Mouse (Mus musculus): ENCODE data around the gene Bloc1s1. TPM values are rescaled to one million over a fixed set of nuclear protein-coding genes. Genes with fewer than 3 reads are reported as not detected.

Bloc1s1 gene
- 100 to 1,000 TPM; 177 to 191 TPM for total RNA-seq (2021)
- long read RNA-seq, experiment 1, transcript Bloc1s1-201 (4 exons, 550 nt), result major isoform, 25 of 28 reads
- long read RNA-seq, experiment 1, partial matches to known transcripts, result 2 of 28 reads
- long read RNA-seq, experiment 1, other reads (novel, unspliced or antisense), result 1 of 28 reads
- long read RNA-seq, experiment 2, transcript Bloc1s1-201 (4 exons, 550 nt), result major isoform, 95 of 107 reads
- long read RNA-seq, experiment 2, partial matches to known transcripts, result 10 of 107 reads
- long read RNA-seq, experiment 2, other reads (novel, unspliced or antisense), result 2 of 107 reads

DNA sequence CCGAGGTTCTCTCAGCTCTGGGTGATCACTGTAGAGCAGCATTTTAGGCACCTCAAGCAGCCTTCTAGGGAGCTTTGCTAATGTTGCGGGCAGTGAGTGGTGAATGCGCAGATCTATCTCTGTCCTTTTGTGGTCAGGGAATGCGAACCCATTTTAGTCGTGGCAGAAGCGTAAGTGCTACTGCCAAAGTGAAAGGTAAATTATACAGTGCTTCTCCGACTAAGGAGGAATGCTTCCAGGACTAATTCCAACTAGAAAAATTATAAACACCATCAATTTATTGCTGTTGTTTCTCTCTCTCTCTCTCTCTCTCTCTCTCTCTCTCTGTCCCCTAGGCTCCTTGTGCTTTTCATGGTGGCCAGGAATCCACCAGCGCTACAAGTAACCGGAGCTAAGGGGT, at the start of gene Bloc1s1:
TSS of gene Bloc1s1 (minus strand) at position 101 of the 400 bp plus-strand sequence.
- DNase-seq (ENCODE audit: low spot score in 2 of 2), result no peak

DNA sequence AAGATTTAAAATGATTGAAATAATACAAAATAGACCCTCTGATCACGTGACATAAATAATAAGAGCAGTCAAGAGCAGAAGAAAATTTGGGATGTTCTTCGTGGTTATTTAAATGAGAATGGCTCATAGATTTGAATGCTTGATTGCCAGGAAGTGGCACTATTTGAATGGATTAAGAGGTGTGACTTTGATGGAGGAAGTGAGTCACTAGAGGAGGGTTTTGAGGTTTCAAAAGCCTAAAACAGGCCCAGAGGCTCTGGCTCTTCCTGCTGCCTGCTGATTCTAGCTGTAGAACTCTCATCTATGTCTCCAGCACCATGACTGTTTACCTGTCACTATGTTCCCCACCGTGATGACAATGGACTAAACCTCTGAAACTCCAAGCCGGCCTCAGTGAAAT, 49.0 kb upstream of the Bloc1s1 start:
- DNase-seq (ENCODE audit: low spot score in 2 of 2), result no peak

DNA sequence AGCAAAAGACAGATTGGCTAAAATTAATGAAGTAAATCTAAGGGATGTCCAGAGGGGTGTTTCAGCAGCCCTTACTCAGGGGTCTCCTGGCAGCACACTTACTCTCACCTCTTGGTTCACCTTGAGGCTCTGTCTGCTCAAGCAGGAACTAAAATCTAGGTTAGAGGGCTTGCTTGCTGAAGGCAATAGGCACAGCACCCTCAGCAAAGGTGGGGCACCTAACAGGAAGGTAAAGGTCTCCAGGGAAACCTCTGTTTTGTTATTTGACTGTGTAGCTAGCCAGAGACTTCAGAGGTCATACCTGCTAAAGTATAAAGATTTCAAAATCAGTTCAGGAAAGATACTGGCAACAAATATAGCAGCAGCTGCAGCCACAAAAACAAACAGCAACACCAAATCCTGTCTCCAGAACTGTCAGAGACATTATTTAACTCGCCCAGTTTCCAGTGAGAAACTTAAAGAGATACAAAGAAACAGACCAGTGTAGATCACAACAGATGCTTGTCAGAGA, 47.0 kb upstream of the Bloc1s1 start:
- no peak for DNase-seq (ENCODE audit: low spot score in 2 of 2)

DNA sequence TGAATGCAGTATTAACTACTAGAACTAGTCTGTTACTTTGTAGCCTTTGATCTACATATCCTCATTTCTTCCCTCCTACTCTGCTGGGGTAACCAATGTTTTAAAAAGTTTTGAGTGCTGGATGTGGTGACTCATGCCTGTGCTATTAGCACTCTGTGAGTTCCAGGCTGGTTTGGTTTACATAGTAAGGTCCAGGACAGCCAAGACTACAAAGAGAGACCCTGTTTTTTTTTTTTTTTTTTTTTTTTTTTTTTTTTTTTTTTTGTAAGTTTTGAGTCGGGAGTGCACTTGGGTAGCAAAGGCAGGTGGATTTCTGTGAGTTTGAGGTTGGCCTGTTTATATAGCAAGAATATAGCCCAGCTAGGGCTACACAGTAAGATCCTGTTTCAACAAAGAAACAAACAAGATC, 44.5 kb upstream of the Bloc1s1 start:
- no peak for DNase-seq (ENCODE audit: low spot score in 2 of 2)

DNA sequence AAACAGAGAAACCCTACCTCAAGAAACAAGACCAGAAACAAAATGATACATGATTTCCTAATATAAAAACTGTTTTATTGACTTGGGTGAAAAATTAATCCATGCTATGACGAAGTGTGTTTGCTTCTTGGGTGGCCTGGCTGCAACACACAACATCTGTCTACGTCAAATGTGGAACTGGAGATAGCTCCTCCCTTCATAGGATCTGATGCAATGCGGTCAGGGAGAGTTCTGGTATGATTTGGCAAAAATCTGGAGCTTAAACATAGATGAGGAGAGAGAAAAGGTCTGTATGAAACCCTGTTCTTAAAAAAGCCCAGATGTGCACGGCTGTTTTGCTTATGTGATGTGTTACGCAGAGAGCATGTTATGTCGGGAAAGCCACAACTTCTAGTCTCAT, 42.0 kb upstream of the Bloc1s1 start:
- no peak for DNase-seq (ENCODE audit: low spot score in 2 of 2)

DNA sequence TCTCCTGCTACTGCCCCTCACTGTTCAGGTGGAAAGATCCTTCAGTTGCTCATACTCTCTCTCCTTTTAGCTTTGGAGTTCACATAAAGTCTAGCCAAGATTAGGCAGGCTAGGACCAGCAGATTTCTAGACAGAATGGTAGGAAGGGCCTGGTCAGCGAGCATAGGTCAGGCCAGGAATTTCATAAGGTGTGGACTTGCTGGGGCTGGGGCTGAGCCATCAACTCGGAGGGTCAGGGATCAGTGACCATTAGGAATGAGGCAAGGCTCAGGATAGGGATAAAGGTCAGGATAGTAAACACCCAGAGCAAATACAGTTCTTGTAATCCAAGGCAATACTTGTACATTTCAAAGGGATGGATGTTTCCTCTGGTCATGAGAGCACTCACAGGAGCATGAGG, 41.1 kb upstream of the Bloc1s1 start:
- DNase-seq (ENCODE audit: low spot score in 2 of 2), result no peak

DNA sequence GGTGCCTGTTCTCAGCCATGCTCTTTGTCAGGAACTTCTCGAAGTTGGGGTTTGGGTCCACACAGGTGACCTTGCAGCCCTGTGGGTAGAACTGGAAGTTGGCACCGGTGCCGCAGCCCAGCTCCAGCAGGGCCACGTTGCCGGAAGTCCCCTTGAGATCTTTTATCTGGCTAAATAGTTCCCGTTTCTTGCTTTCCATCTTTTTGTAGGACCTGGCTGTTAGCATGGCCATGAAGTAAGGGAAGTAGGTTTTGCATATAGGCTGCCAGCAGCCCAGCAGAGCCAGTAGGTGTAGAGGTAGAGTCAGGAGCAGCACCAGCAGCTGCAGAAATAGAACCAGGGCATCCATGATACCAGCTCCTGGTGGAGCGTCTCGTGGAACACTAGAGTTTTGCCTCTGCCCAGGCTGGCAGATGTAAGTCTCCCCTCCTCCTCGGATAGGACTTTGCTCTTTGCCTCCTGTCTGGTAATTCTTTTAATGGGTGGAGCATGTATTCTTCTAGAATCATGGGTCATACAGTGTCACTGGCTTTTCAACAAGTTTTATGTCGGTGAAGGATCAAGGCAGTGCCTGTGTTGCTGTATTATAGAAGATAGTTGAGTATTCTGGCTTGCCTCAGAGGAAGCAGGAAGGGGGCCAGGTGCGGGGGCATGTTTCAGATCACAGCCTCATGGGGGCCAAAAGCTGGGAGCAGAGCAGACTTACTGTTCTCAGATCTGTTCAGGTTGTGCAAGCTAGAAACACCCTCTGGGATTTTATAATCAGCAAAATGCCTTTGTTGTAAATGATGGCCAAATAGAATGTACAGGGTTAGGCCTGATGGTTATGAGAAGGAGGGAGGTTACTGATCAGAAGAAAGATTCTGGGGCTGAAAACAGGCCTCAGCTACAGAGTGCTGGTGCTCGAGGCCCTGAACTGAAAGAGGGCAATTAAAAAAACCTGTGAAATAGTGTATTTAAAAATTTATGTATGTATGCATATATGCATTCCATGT, 37.1 kb upstream of the Bloc1s1 start, which contains the start of gene Mettl7b:
TSS of gene Mettl7b (minus strand) at position 399 of the 995 bp plus-strand sequence.
- DNase-seq (ENCODE audit: low spot score in 2 of 2), result no peak

DNA sequence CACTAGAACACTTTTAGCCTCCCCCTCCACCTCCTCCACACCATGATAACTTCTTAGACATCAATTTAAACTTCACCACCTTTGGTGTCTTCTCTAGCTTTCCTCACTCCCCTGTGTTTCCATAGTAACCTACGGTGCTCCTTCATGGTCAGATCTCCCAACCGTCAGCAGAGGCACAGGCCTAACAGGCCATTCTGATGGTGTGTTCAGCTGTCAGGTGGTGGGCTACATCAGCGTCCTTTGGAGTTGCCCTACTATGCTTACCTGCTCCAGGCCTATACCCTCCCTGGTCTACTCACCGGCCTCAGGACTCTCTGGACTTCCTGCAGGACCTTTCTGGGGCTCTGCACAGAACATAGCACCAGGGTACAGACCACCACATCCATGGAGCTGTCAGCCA, 36.3 kb upstream of the Bloc1s1 start:
- no peak for DNase-seq (ENCODE audit: low spot score in 2 of 2)

DNA sequence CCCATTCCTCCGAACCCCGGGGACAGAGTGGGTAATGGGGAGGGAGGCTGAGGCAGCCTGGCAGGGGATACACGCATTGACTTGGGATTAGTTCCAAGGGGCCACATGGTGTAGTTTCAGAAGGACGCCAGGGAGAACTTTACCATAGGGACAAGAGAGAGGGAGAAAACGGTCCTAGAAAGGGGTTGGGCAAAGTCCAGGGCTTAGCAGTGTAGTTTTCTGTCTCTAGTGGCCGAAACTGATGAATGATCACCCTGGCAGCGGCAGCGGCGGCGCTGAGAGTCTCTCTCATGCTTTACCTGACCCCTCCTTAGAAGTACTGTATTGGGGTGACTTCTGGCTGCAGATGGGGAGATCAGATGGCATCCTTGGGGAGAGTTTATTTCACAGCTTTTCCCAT, 34.5 kb upstream of the Bloc1s1 start:
- DNase-seq (ENCODE audit: low spot score in 2 of 2), result no peak

DNA sequence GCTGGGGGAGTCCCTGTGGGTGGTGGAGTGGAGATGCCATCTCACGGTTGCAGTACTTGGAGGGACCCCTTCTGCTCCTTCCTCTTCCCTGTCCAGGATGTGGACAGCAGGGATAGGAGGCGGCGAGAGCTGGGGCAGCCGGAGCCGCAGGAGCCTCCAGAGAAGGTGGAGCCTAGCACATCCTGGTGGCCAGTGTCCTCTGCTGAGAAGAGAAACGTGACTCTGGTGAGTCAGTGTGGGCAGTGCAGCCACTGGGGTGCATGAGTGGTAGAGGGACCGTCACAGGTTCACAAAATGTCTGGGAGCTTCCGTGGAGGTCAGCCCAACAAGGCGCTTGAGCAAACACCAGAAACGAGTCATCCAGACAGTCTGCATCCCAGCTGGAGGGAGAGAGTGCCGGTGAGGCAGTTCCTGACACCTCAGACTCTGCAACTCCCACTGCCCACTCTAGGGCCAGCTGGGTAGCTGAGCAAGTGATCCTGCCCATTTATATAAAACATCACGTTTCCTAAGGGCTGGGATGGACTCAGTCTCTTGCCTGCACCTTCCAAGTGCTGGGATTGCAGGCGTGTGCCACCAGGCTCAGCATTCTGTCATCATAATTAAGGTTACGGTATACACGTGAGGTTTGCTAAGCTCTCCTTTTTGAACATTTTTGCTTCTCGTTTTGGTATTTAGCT, 26.5 kb upstream of the Bloc1s1 start:
- no peak for DNase-seq (ENCODE audit: low spot score in 2 of 2)

DNA sequence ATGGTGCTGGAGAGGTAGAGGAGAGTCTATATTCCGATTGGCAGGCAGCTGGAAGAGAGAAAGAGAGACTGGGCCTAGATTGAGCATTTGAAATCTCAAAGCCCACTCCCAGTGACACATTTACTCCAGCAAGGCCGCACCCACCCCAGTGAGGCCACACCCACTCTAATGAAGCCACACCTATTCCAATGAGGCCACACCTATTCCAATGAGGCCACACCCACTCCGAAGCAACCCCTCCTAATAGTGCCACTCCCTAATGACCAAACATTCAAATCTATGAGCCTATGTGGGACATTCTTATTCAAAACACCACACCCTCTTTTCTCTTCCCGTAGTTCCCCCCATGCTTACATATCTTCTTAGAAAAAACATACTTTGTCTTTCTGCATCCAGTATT, 23.7 kb upstream of the Bloc1s1 start:
- no peak for DNase-seq (ENCODE audit: low spot score in 2 of 2)

DNA sequence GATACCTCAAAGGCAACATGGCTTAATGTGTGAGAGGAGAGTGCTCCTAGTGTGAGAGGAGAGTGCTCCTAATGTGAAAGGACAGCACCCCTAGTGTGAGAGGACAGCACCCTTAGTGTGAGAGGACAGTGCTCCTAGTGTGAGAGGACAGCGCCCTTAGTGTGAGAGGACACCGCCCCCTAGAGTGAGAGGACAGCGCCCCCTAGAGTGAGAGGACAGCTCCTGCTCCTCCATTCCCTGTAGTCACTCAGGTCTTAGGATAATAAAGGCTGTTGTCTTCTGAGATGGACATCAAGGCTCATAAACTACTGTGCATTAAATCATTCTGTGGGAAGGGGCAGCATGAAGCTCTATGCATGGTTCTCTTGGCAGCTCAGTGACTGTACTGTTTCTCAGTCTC, 21.8 kb upstream of the Bloc1s1 start:
- peak; percentile 20 to 40 for DNase-seq (ENCODE audit: low spot score in 2 of 2)

DNA sequence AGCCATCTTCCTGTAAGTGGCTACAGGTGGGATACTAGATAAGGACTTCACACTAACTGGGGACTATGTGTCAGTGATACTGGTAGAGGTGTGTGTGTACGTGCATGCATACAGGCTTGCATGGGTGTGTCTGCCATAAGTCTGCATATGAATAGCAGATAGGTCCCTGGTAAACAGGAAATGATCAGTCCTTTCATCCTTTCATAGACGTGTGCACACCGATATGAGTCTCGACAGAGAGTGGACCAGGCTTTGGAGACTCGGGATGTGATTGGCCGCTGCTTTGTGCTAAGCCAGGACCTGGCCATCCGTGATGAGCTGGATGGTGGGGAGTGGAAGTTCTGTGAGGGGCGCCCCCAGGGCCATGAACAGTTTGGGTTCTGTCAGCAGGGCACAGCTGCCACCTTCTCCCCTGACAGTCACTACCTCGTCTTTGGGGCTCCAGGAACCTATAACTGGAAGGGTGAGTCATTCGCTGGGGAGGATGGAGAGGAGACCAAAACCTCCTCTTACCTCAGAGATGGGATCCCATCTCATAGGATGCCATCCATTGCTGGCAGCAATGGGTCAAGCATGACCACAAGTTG, 16.7 kb upstream of the Bloc1s1 start:
- no peak for DNase-seq (ENCODE audit: low spot score in 2 of 2)

DNA sequence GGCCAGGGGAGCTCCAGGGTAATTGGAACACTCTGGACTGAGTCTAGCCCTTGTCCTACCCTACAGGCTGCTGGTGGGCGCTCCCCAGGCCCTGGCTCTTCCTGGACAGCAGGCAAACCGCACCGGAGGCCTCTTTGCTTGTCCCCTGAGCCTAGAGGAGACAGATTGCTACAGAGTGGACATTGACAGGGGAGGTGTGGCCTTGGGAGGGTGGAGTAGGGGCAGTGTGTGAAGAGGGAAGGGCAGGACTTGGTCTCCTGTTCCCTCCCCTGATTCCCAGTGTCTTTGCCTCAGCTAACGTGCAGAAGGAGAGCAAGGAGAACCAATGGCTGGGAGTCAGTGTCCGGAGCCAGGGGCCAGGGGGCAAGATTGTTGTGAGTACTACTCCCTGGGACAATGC, 15.1 kb upstream of the Bloc1s1 start:
- DNase-seq (ENCODE audit: low spot score in 2 of 2), result no peak

DNA sequence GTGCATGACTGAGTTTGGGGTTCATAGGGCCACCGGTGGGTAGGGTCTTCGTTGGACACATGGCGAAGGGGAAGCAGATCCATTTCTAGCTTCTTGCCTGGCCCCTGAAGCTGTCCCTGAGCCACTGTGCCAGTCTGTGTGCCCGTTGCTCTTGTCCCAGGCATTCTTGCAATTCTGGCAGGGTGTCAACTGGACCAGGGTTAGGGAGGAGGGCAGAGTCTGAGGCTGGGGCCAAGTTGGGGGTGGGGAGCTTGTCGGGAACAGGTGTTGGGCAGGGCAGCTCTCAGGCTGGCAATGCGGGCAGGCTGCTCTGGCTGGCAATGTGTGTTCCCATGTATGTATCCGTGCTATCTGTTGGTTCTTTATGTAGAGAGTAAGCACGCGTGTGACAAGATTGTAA, 14.6 kb upstream of the Bloc1s1 start:
- peak in 1 of 2 experiments; percentile 48 for DNase-seq (ENCODE audit: low spot score in 2 of 2)

DNA sequence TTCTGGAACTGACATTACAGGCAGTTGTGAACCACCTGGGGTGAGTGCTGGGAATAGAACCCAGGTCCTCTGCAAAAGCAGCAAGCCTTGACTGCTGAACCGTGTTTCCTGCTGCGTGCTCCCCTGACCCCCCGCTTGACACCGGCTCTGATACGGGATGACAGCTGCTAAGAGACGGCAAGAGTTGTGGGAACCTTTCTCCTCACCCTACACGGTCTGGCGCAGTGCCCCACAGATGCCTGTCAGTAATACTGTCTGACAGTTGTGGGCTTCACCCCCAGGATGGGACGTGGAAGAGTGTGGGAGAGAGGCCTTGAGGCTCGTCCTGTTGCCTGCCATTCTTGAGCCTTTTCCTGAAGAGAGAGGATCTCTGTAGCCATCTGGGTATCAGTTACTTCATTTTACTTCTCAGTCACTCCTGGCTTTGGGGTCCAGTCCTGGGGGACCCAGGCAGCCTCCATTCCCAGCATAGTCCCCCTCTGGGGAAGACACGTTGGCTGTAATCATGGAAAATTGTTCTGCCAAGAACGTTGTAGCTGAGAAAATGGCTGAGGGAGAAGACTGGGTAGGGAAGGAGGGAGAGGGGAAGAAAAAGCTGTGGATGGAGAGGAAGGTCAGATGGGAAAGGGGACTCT, 14.0 kb upstream of the Bloc1s1 start:
- no peak for DNase-seq (ENCODE audit: low spot score in 2 of 2)

DNA sequence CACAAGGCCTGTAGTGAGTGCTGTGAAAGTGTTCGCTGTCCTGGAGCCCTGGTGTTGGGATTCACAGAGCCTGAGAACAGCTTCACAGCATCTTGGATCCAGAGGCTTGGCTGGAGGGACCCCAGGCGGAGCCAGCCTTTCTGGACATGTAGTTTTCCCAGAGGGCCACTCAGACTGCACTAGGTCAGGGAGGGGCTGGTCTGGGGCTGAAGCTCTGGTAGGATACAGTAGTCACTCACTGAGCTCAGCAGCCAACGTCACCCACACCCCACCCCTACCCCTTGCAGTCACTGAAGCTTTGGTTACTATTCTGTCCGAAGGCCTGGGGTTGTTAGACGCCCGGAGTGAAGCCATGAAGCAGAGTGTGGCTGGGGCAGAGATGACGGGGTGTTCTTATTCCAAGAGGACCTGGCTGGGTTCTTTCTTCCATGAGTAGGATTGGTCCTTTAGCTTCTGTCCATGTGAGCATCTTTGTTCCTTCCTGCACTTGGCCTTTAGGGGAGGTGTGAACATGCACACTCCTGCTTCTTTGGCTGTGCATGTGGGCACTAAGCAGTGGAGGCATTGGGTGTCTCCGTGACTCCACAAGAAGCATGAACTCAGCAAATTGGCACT, 12.1 kb upstream of the Bloc1s1 start:
- DNase-seq (ENCODE audit: low spot score in 2 of 2), result no peak

DNA sequence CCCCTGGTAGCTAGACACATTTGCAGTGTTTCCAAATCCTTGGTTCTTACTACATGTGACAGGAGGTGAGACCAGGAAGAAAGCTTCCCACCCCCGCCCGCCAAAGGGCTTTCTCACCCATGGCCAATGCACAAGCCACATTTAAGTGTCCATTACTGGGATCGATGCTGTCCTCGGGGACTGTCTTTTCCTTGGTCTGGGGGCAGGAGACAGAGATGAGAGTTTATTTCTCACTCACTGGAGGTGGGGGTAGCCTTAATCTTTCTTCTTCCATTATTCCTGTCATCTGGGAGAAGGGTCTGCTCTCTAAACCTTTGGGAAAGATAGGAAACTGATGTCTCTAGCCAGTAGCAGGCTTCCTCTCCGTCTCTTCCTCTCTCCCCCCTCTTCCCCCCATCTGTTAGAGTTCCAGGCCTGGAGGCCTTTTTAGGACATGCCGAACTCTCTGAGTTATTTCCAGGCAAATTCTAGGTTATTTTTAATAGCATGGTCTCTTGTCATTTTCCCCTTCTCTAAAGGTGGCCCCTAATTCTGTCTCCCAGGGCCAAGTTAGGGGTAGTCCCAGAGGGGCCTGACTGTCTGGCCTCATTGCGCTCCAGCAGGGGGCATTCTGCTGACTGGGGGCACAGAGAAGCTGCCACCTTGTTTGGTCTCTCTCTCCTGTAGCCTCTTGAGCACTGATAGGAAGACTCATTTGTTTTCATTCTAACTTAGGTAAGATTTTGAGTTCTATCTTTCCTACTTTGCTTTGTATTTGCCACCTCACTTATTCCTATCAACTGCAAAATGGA, 11.4 kb upstream of the Bloc1s1 start:
- no peak for DNase-seq (ENCODE audit: low spot score in 2 of 2)
